Mouse (Mus musculus) induced T-regulatory cell, adult 2 months (primary cell): ENCODE results near the gene Olfr845.

Experiments
- DNase-seq: peaks from one replicate; pipeline ENCODE4 v3.0.0-alpha.2; 2012; ENCODE audit warnings: low read depth

Olfr845 gene

GRCm38 (mm10) chr9:19336157-19336556 is at the start of gene Olfr845:
TSS of gene Olfr845 (plus strand) at chr9:19336457.
- DNase-seq: no peak

- DNase-seq: no peak
These were observed 20.2 kb upstream of the Olfr845 start, which contains the start of gene Olfr844 for GRCm38 (mm10) chr9:19316047-19316446. TSS of gene Olfr844 (plus strand) at chr9:19316347.

GRCm38 (mm10) chr9:19363905-19364304 is 27.6 kb downstream of the Olfr845 start, which contains the start of gene Olfr846:
TSS of gene Olfr846 (minus strand) at chr9:19364005.
- no peak for DNase-seq

GRCm38 (mm10) chr9:19378569-19378968 is 42.3 kb downstream of the Olfr845 start, which contains the start of gene Olfr847:
TSS of gene Olfr847 (minus strand) at chr9:19378669.
- DNase-seq: no peak
